In the genomic region with DNA sequence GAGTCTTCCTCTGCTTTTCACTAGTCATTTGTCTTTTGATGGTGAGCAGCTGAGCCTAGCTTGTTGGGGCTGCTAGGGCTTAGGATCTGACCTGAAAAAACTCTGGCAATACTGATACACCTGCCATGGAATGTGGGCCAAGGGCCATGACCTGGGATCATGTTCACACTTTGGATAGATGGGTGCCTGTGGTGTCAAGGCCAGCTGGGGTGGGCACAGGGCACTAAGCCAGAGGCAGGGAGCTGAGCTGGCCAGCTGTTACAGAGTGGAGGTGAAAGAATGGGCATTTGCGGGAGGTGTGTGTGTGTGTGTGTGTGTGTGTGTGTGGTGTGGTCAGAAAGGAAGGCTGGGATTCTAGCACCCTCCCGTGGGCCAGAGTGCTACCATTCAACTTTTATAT, we compare ENCODE assay signal across 11 mouse cellular contexts.
"Had no signal": no experiment of that assay in that cellular context is flagged by ENCODE, and none has a peak within 500 bp of the region (broad histone marks: within the 10 kb centered on the region; RNA-seq: fewer than 3 reads in every experiment).

No protein-coding gene starts in this region.

- DNase-seq: kidney, adult 8-10 months; kidney, postnatal 36 days; layer of hippocampus, adult 9-11 months; layer of hippocampus, postnatal 36 days; lung, embryonic 14.5 days; lung, postnatal 14 days; midbrain, embryonic 14.5 days; right cerebral cortex, adult 18-20 months; right cerebral cortex, postnatal 25 days; thymus, adult 2 months; thymus, postnatal 25 days had no signal
